Mouse (Mus musculus) ES-Bruce4 (cell line): ENCODE measurements around the gene Glo1. TPM values are rescaled to one million over a fixed set of nuclear protein-coding genes. Genes with fewer than 3 reads are reported as not detected.

ENCODE experiments used
- H3K27ac ChIP-seq: 2 replicates; pipeline ENCODE4 v1.5.1; 2012; ENCODE audit warnings: low read length, inconsistent platforms; ENCODE audit not compliant: insufficient read depth
- H3K27me3 ChIP-seq: 2 replicates; pipeline ENCODE4 v1.6.1; 2012; ENCODE audit warnings: mild to moderate bottlenecking, low read length, inconsistent platforms; ENCODE audit not compliant: control insufficient read depth, poor library complexity, insufficient read depth, severe bottlenecking
- H3K36me3 ChIP-seq: 2 replicates; pipeline ENCODE4 v1.6.1; 2012; ENCODE audit warnings: inconsistent platforms, mild to moderate bottlenecking, low read length, moderate library complexity; ENCODE audit not compliant: control insufficient read depth, poor library complexity, insufficient read depth, severe bottlenecking
- H3K4me1 ChIP-seq: one replicate; pipeline ENCODE4 v1.8.1; 2011; ENCODE audit warnings: low read length; ENCODE audit not compliant: control insufficient read depth, insufficient read depth
- H3K4me3 ChIP-seq: 2 replicates; pipeline ENCODE4 v1.5.1; 2011; ENCODE audit warnings: low read depth, mild to moderate bottlenecking, low read length
- H3K9ac ChIP-seq: 2 replicates; pipeline ENCODE4 v1.6.1; 2012; ENCODE audit warnings: low read depth, mild to moderate bottlenecking, inconsistent platforms; ENCODE audit not compliant: poor library complexity, severe bottlenecking
- H3K9me3 ChIP-seq: replicated peaks from 2 replicates; pipeline ENCODE4 v1.6.1; 2012; ENCODE audit warnings: mild to moderate bottlenecking, low read length, inconsistent platforms; ENCODE audit not compliant: control insufficient read depth, poor library complexity, insufficient read depth, severe bottlenecking
- CTCF ChIP-seq: IDR thresholded peaks from one replicate; pipeline ENCODE4 v1.8.1; 2011; ENCODE audit warnings: low read depth, low read length
- EP300 ChIP-seq: IDR thresholded peaks from 2 replicates; pipeline ENCODE4 v1.6.1; 2011; ENCODE audit warnings: low read depth, low read length; ENCODE audit not compliant: insufficient read depth
- POLR2A ChIP-seq: IDR thresholded peaks from one replicate; pipeline ENCODE4 v1.8.1; 2011; ENCODE audit warnings: low read length; ENCODE audit not compliant: insufficient read depth
- polyA plus RNA-seq: library from polyadenylated mRNA; stranded (reverse); fragments of >200 nt; gene quantifications from 2 replicates; pipeline ENCODE4 v1.2.4, GENCODE M21; 2011; ENCODE audit warnings: low read depth; ENCODE audit not compliant: missing spikeins, insufficient read depth, insufficient read length

Glo1 gene
- polyA plus RNA-seq, 1 experiment, result 190 TPM

DNA sequence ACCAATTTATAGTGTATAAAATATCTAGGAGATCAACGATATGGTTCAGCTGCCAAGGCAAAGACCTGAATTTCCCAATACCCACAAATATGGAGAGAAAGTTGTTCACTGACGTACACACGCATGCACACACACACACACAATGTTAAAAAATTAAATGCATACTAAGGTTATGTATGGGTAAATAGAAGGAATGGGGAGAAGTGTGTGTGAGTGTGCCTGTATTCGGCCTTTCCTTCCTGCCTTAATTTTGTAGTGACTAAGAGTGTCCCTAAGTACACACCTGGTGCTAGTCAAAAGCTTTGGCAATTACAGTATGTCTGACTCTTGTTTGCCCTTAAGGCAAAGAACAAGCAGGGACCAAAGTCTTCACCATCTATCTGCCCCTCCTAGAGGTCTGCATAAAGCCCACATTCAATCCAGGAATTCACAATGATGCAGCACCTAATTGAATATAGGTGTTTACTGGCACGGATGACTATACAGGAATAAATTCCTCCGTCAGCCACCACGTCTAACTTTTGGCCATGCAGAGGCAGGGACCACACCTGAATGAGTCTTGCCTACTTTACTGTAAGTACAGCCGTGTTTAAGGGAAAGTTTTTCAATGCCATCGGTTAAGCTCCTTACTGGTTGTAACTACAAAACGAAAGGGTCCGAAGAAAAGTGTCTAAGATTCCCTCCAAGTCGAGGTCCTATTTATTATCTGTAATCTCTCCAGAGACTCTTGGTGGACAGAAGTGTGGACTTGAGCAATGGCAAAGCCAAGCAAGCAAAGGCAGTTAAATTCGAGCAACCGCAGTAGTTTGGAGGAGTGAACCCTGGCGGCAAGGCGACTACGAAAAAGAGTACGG is 15.2 kb downstream of the Glo1 start:
- TF ChIP-seq EP300 (no peak), POLR2A (no peak), CTCF (no peak)
- H3K36me3 ChIP-seq, result peaks cover 2% of the 10 kb centered on the region; the same call in 1 of the 2 replicates
- H3K27me3 ChIP-seq, result no peaks in the 10 kb centered on the region
- peak overlapping the region; percentile 62 for H3K9ac ChIP-seq
- H3K9me3 ChIP-seq, result no peaks in the 10 kb centered on the region
- H3K27ac ChIP-seq, result peak overlapping the region; percentile 32
- peak overlapping the region; percentile 90 for H3K4me3 ChIP-seq
- no peaks in the 10 kb centered on the region for H3K4me1 ChIP-seq

DNA sequence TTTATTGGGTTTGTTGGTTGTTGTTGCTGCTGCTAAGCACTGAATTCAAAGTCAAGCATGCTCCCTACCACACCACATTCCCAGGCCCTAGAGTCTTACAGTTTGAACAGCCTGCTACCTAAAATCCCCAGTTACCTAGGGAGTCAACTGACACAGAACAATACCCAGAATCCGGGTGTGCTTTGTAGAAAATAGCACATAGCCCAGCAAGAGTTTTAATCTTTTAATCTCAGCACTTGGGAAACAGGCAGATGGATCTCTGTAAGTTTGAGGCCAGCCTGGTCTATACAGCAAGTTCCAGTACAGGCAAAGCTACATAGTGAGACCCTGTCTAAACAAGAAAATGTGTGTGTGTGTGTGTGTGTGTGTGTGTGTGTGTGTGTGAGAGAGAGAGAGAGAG is 15.9 kb downstream of the Glo1 start:
- TF ChIP-seq CTCF, result no peak
- TF ChIP-seq POLR2A, result no peak
- TF ChIP-seq EP300, result no peak
- H3K9me3 ChIP-seq, result no peaks in the 10 kb centered on the region
- H3K9ac ChIP-seq, result no peak overlapping the region
- no peaks in the 10 kb centered on the region for H3K27me3 ChIP-seq
- peaks cover 2% of the 10 kb centered on the region; the same call in 1 of the 2 replicates for H3K36me3 ChIP-seq
- no peak overlapping the region for H3K4me3 ChIP-seq
- no peak overlapping the region for H3K27ac ChIP-seq
- H3K4me1 ChIP-seq, result no peaks in the 10 kb centered on the region

DNA sequence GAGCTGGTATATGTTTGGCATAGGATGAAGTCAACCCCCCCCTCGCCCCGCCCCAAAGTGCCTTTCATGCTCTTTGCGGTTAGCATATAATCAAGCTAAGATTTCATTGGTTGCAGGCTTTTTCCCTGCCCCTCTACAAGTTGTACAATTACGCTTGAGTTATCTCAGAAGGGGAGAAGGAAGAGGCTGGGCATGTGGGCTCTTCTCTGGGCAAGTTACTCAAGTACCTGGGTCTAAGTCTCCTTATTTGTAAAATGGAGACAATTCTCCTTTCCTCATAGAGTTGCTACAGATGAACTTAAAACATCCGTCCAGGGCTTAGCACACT is 16.7 kb downstream of the Glo1 start:
- Histone ChIP-seq H3K9me3 (no peaks in the 10 kb centered on the region), H3K27me3 (no peaks in the 10 kb centered on the region), H3K4me3 (peak overlapping the region; percentile 39), H3K36me3 (peaks cover 2% of the 10 kb centered on the region; the same call in 1 of the 2 replicates), H3K9ac (no peak overlapping the region), H3K27ac (0 out of 2 replicates have a peak overlapping the region, but pooled peaks have one; percentile 9), H3K4me1 (no peaks in the 10 kb centered on the region)
- TF ChIP-seq EP300 (no peak), CTCF (no peak), POLR2A (no peak)

DNA sequence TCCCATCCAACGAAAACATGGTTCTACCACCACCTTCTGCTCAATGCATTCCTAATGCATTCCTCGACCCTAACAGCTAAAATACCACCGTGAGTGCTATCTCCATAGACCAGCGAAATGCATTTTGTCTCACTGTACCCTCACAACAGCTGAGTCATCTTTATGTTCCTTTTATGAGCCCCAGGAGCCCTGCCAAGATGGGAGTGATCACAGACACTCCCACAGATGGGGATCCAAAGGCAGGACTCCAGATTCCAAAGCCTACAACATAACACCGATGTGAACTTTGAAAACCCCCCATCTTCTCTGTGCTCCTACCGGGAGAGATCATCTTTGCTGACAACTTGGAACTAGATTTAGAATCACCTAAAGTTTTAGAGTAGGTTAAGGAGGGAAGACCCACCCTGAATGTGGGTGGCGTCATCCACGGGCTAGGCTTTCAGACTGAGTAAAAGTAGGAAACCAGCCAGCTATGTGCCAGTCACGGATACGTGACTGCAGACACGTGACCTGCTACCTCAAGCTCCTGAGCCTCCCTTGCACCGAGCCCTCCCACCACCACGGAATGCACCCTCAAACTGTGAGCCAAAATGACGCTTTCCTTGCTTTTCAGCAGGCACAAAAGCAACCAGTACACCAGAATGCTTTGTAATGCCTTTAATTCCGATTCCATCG is 17.2 kb downstream of the Glo1 start:
- TF ChIP-seq CTCF (no peak), EP300 (peak; percentile 42; the same call in 1 of the 2 replicates)
- no peaks in the 10 kb centered on the region for H3K4me1 ChIP-seq
- H3K36me3 ChIP-seq, result peaks cover 2% of the 10 kb centered on the region; the same call in 1 of the 2 replicates
- no peaks in the 10 kb centered on the region for H3K9me3 ChIP-seq
- H3K9ac ChIP-seq, result 0 out of 2 replicates have a peak overlapping the region, but pooled peaks have one; percentile 29
- H3K27ac ChIP-seq, result peak overlapping the region; percentile 9; the same call in 1 of the 2 replicates
- no peaks in the 10 kb centered on the region for H3K27me3 ChIP-seq
- peak overlapping the region; percentile 39 for H3K4me3 ChIP-seq

DNA sequence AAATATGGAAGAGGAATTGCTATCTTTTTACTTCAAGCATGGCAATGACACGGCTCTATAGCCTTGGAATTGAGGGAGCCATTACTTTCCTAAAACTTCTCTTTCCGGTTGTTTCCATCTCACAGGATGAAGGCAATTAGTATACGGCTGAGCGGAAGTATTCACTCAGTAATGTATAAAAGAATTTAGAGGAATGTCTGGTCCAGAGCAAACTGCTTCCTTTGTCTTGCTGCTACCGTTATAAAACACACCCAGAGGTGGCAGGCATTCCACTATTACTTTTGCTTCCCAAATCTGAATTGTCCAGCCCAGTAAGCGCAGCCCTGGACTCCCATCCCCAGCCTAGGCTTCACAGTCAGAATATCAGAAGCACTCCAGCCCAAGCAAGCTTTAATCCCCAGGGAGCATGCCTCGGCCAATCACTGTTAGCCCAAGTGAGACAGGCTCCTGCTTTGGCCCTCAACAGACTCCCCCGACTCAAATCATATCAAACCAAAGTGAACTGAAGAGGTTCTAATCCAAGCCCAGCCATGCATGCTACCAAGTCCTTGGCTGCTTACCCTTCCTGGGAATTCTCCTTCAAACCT is 18.7 kb downstream of the Glo1 start:
- Histone ChIP-seq H3K36me3 (peaks cover 5% of the 10 kb centered on the region; the same call in 1 of the 2 replicates), H3K9me3 (no peaks in the 10 kb centered on the region), H3K4me1 (no peaks in the 10 kb centered on the region), H3K27me3 (no peaks in the 10 kb centered on the region), H3K4me3 (no peak overlapping the region), H3K27ac (peak overlapping the region; percentile 5; the same call in 1 of the 2 replicates), H3K9ac (no peak overlapping the region)
- TF ChIP-seq EP300 (no peak), POLR2A (no peak), CTCF (no peak)

DNA sequence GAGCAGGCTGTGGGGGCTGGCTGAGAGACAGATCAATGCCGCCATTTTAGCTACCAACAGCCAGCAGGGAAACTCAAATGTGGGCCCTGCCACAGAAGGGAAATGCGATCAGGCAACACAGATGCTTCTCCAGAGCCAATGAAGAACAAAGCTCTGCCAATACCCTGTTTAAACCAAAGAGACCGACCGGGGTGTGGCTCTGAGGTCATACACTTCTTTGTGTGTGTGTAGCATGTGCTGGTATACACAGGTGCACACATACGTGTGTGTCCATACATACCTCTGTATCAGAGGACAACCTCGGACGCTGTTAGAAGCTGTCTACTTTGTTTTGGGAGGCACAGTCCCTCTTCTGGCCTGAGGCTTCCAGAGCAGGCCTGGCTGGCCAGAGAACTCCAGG is 19.3 kb downstream of the Glo1 start:
- Histone ChIP-seq H3K27ac (no peak overlapping the region), H3K9ac (peak overlapping the region; percentile 17; the same call in 1 of the 2 replicates), H3K4me3 (no peak overlapping the region), H3K27me3 (no peaks in the 10 kb centered on the region), H3K4me1 (no peaks in the 10 kb centered on the region), H3K9me3 (no peaks in the 10 kb centered on the region), H3K36me3 (peaks cover 5% of the 10 kb centered on the region; the same call in 1 of the 2 replicates)
- TF ChIP-seq CTCF (no peak), POLR2A (no peak)
